Mouse (Mus musculus): ENCODE data around the gene Rad23a.

Gene Rad23a

GRCm38 (mm10) chr8:84814240-84814554 is 26.3 kb downstream of the Rad23a start:
- no peak for DNase-seq (ENCODE audit: low read depth, low spot score)

DNA sequence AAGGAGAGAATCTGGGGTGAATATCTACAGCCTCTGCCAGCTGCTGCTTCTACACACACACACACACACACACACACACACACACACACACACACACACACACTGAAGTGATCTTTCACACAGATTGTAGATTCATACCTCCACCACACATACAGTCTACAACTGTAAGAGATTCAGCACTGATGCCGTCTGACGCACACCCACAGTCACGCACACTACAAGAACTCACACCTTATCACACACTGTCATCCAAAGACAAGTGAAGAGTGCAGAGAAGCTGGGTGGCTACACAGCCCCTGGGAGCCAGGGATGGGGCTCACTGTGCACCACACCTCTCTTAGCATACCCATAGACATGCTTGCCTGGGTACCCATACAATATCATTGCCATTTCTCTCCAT is 26.6 kb downstream of the Rad23a start:
- DNase-seq (ENCODE audit: low read depth, low spot score) = no peak

GRCm38 (mm10) chr8:84813059-84813458 is 27.4 kb downstream of the Rad23a start:
- peak; percentile 74 for DNase-seq (ENCODE audit: low read depth, low spot score)

DNA sequence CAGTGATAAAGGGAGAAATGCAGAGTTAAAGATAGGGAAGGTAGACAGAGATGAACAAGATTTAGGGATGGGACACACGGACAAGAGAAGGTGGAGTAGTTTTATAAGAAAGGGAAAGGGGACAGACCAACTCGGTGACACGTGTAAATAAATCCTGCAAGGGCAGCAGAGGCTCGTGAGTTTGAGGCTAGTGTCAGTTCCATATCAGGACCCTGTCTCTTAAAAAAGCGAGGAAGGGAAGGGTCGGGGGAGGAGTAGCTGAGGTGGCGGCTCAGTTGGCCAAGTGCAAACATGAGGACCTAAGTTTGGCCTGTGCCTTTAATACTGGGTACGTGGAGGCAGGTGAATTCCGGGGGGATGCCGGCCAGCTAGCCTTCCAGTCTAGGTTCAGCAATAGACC is 29.2 kb downstream of the Rad23a start:
- no peak for DNase-seq (ENCODE audit: low read depth, low spot score)

DNA sequence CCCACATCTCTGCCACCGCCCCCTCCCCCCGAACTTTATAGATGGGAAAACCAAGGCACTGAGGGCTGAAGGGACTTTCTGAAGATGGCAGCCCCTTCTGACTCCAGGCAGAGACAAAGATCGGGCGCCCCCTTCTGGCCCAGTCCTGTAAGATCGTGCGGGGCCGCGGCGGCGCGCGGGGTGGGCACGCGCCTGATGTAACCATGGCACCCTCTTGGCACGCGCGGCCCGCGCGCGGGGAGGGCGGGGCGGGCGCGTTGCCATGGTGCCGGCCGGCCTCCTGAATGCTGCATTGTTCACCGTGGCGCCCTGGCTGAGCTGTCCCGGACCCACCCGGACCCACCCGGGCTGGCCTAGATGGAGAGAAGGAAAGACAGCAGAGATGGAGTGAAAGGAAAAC is 29.6 kb downstream of the Rad23a start:
- DNase-seq (ENCODE audit: low read depth, low spot score) = peak; percentile 80

DNA sequence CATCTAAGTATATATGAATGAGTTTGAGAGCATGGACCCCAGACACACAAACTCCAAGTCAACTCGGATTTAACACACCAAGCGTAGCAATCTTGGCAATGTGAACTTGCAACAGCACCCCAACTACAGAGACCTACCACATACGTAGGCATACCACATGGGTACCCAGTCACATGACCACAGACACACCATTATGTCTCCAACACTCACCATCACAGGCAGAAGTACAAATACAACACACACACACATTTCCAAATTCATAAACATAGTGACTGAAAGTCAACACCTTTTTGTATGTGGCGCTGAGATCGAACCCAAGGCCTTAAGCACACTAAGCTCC is 30.6 kb downstream of the Rad23a start:
- DNase-seq (ENCODE audit: low read depth, low spot score) = no peak

DNA sequence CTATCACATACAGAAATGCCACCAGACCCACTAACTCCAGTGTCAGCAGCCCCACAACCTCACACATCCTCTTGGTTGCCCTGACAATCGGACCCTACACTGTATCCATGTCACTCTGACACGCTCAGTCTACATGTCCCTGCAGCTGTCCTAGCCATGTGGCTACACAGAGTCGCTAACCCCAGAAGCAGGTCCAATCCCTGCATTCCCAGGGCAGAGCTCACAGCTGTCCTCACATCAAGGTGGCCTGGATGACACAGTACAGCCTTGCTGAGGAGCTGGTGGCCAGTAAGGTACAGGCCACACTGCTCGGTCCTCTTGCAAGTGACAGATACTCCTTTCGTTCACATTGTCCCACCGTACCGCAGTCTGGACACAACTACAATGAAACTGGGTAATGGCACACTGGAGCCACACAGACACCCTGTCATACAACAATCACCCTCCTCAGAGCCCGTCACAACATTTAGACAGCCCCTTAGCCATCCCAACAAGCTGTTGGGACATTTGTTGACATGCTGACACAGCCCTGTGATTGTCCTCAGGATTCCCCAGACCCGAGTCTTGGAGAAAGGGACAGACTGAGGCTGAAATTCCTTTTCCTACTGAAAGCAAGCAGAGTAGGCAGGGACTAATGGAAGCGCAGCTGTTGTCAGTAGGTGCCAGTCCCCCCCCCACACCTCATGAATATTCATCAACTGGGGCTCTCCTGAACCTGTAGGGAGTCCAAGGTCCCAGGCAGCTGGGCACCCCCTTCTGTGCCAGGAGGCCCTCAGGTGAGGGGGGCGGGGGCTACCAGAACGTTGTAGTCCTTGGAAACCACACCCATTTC is 31.1 kb downstream of the Rad23a start:
- no peak for DNase-seq (ENCODE audit: low read depth, low spot score)

DNA sequence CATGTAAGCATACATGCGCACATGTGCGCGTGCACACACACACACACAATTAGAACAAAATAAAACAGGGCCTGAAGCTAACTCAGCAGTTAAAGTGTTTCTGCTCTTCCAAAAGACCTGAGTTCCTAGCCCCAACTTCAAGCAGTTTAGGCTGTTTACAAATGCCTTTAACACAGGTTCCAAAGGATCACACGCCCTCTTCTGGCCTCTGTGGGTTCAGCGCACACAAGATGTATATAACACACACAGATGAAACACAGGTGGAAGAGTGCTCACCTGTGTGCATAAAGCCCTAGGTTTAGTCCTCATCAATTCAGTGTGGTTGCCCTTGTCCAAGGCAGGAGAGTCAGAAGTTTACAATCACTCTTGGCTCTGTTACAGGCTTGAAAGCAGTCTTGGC is 34.4 kb downstream of the Rad23a start:
- peak; percentile 63 for DNase-seq (ENCODE audit: low read depth, low spot score)

DNA sequence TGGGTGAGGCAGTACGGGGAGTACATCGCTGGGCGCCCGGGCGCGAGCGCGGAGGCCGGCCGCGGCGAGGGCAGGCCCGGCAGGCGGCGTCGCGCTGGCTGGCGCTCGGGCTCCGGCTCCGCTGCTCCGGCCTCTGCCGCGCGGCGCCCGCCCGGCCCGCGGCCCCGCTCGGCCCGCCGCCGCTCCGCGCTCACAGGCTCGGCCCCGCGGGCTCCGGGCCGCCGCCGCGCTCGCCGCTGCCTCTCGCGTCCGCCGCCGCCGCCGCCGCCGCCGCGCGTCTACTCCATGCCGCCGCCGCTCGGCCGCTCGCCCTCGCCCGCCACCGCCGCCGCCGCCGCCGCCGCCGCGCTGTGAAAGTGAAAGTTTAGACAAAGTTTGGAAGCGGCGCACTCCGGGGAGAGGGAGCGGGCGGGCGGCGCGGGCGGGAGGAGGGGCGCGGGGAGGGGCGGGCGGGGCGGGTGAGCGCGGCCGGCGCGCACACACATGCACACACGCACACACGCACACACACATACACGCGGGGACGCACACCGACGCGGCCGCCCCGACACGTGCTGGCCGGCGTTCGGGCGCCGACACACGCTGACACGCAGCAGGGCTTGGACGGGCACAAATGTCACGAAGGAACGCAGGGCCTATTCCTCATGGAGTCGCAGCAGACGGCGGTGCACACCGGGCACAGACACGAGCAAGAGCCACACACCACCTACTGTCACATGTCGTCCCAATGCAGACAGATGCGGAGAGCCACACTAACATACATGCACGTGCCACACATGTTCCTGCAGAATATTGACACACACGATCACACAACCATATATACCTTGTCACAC is 40.2 kb downstream of the Rad23a start, which contains the start of gene Nfix:
Gene Nfix, minus strand, starts transcription at position 346 of the 833 bp plus-strand sequence.
- DNase-seq (ENCODE audit: low read depth, low spot score) = peak; percentile 40

- peak; percentile 69 for DNase-seq (ENCODE audit: low read depth, low spot score)
These were observed 41.1 kb downstream of the Rad23a start for GRCm38 (mm10) chr8:84799136-84799931.

DNA sequence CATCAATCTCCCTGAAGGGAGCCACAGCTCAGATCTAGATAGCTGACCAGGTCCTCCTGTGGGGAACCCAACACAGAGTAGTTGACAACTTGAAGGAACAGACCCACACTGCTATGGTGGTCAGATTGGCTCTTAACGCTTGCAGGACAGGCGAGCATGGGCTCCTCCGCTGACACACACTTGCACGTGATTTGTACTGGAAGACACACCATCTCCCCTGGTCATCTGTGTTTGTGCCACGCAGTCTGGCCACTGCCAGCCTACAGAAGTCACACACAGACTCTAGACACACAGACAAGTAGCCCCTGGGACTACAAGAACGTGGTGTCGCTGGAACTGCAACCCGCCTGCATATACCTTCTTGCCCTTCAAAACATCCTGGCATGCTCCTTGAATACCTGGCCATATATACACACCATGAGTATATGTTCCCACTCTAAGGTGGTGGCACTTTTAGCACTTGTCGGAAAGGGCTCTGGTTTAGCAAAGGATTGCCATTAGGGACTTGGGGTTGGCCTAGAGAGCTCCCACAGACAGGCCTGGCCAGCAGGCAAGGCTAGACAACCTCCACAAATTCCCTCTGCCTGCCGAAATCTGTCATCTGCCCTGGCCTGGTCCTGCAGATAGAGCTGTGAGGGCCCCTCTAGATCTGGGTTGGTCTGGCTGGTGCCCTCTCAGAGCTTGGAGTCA is 41.9 kb downstream of the Rad23a start:
- no peak for DNase-seq (ENCODE audit: low read depth, low spot score)

DNA sequence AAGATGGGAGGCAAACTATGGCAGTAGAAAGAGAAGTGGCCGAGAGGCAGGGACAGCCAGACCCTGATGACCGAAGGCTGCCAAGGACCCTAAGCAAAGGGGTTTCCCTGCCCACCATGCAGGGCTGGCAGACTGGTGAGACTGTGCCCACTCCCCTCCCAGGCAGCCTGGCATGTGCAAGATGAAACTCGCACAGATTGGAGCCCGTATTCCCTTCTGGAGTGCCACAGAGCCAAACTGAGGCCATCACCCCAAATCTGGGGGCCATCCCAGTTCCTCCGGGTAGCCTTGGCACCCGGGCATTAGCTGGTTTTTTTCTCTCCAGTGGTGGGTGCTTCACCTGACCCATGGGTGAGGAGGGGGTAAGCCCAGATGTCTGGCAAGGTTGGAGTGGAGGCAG is 42.5 kb downstream of the Rad23a start:
- no peak for DNase-seq (ENCODE audit: low read depth, low spot score)

GRCm38 (mm10) chr8:84797256-84797797 is 43.1 kb downstream of the Rad23a start:
- DNase-seq (ENCODE audit: low read depth, low spot score) = no peak

- no peak for DNase-seq (ENCODE audit: low read depth, low spot score)
These were observed 46.0 kb downstream of the Rad23a start for GRCm38 (mm10) chr8:84794486-84794885.

DNA sequence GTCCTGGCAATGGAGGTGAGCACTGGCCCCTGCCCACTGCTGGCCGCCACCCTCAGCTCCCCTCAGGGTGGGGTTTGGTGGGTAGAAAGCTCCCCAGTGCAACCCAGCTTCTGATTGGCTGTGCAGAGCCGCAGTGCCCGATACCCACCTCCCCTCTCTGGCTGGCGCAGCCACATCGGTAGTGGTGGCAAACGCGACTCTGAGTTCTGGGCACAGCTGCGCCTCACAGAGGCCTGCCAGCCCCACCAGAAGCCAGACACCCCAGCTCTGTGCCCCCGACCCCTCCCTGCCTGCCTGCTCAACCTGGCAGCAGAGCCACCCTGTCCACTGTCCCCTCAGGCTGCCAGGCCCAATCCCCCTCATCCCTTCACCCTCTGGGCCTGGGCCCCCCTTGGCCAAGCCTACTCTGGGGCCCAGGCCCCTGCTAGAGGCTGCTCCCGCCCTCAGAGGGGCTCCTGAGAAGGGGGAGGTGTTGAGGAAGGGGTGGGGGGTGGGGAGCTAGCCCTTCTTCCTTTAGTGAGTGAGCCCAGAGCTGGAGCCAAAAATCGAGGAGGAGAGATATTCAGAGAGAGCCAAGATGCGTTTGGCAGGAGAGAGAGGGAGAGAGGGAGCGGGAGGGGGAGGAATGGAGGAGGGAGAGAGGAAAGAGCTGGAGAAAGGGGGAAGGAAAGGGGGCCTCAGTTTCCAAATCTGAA is 46.5 kb downstream of the Rad23a start:
- DNase-seq (ENCODE audit: low read depth, low spot score) = no peak

GRCm38 (mm10) chr8:84793134-84793533 is 47.3 kb downstream of the Rad23a start:
- DNase-seq (ENCODE audit: low read depth, low spot score) = no peak

DNA sequence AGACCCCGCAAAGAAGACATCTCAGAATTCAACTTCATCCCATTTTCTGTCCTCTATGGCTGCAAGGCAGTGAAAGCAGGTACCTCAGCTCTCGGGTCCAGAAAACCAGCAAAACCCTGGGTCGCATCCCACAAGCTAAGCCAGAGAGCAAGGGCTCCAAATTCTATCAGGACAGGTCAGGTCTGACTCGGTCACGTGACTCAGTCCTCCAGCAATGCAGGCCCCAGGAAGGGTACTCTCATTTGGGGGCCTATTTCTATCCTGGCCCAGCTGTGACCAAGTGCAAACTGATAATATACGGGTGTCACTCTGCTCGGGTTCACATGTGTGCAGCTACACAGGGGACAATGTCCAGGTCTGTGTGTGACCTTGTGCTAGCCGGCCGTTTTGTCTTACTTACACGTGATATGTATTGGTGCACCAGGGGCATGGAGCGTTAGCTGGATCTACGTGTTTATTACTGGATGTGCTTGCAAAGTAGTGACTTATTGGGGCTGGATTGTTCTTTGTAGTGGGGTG is 48.0 kb downstream of the Rad23a start:
- DNase-seq (ENCODE audit: low read depth, low spot score) = no peak

DNA sequence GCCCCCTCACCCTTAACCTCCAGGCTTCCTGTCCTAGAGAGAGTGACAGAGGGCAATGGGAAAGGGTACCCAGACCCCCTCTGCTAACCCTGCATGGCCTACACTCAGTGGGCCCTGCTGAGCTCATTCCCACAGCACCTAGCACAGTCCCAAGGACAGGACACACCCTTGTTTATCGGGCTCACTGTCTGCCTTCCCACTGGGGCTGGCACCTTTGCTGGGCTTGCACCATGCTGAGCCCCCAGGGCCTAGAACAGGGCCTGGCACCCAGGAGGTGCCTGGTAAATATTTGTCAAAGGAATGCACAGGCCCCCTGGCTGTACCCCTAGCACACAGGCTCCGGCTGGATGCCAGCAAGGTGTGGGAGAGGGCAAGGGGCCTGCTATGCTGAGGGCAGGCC is 49.9 kb downstream of the Rad23a start:
- no peak for DNase-seq (ENCODE audit: low read depth, low spot score)

DNA sequence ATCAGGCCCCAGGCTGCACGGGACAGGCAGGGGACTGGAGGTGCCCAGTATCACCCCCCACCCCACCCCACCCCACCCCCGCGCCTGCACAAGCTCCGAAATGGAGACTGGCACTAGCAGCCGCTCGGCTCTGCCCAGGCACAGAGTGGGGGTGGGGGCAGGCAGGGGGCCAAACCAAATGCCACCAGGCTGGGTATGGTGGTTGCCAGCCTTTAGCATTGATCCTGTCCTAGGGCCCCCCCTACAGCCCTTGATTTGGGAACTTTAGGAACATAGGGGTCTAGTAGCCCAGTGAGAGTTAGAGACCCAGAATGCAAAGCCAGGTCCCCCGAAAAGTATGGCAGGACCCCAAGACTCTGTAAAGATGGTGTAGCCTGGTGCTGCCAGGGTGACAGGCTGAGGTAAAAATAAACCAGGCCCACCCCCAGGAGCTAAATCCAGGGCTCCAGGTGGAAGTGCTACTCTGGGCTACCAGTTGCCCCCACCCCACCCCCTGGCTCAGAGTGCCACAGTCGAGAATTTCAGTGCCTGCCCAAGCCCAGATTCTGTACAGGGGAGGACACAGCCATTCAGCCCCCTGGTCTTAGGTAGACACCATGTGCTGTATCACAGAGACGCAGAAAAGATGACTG is 50.5 kb downstream of the Rad23a start:
- no peak for DNase-seq (ENCODE audit: low read depth, low spot score)

DNA sequence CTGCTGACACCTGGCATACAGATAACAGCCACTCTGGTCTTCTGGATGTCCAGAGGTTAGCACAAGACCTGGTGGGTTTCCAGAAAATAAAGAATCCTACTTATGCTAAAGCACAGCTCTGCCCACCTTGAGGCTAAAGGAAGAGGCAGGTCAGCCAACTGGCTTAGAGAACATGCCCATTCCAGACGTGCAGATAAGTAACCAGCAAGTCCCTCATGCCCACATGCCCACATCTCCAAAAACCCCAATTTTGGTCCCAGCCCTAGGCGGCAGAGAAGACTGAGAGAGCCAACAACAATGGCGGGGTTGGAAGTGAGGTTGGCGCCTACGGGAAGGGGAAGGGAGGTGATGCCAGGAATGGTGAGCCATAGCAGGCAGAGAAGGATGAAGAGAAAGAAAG is 51.1 kb downstream of the Rad23a start:
- DNase-seq (ENCODE audit: low read depth, low spot score) = no peak

Data from R1 (cell line).